Mouse (Mus musculus) bone marrow macrophage, adult 2 months (primary cell): ENCODE data around the gene Abhd14a.

Source experiments
- CTCF ChIP-seq: IDR thresholded peaks from 2 replicates; pipeline ENCODE4 v1.5.1; 2012; ENCODE audit warnings: low read depth, mild to moderate bottlenecking, low read length, moderate library complexity
- POLR2A ChIP-seq: IDR thresholded peaks from 2 replicates; pipeline ENCODE4 v1.6.1; 2012; ENCODE audit warnings: mild to moderate bottlenecking, low read depth, low read length, borderline replicate concordance

DNA sequence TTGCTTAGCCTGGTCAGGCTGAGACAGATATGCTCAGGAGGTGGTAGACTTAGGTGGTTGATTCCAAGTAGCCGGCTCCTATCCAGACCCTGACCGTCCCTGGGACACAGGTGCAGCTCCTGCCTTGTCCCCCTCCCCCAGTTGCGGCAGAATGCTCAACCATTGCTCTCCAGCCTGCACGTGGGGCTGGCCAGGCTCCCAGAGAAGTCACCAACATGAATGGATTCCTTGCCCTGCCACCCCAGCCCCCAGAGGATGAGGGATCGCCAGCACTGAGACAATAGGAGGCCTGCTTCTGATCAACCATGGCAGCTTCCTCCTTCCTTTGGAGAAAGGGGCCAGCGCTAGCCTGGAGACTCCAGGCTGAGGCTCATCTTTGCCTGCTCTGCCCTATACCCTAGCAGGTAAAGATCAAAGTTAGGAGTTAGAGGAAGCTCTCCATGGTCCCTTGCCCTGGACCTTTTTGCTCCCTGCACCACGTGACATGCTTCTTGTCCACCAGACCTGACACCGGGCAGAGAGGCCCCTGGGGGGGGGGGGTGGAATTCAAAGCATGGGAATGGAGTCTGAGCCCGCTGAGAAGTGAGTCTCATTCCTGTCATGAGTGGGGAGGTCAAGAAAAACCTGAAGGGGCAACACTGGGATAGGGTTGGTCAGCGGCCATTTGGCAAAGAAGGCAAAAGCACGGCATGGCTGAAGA, 54.5 kb downstream of the Abhd14a start:
- TF ChIP-seq CTCF = no peak
- no peak for TF ChIP-seq POLR2A
